Mouse (Mus musculus) heart, adult 11 months (tissue): ENCODE data around the gene D130043K22Rik.
A peak's percentile ranks its signal among the peaks of the same experiment; 100 is the strongest.

Experiments
- DNase-seq: peaks from one replicate; pipeline ENCODE4 v3.0.0; 2022

The D130043K22Rik gene

GRCm38 (mm10) chr13:24832131-24832810, 12.7 kb upstream of the D130043K22Rik start:
- DNase-seq: peak; percentile 64

DNA sequence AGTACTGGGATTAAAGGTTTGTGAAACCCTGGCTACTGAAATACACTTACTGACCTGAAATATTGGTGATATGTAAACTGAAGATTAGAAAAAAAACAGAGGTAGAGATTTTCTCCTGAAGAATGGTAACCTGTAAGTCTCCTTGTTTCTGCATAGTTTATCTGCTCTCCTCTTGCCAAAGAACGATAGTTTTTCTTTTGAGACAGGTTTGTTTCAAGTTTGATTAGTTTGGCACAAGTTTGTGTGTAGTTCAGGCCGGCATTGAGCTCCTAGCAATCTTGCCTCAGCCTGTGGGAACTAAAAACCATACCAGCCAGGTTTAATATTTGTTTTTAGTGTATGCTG, 12.2 kb upstream of the D130043K22Rik start:
- DNase-seq: no peak

DNA sequence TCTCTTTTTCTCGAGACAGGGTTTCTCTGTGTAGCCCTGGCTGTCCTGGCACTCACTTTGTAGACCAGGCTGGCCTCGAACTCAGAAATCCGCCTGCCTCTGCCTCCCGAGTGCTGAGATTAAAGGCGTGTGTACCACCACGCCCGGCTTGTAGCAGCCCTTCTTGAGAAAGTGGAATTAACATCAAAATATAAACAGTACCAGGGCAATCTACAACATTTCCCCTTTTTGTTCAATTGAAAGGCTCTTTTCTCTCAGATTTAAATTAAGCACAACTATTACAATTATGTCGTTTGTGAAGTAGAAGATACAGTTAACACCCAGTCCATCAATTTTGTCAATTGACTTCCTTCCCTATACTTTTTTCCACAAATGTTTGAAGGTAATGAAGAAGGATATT, 7.2 kb upstream of the D130043K22Rik start:
- DNase-seq: peak; percentile 39

GRCm38 (mm10) chr13:24839831-24840230, 5.1 kb upstream of the D130043K22Rik start:
- peak; percentile 8 for DNase-seq

DNA sequence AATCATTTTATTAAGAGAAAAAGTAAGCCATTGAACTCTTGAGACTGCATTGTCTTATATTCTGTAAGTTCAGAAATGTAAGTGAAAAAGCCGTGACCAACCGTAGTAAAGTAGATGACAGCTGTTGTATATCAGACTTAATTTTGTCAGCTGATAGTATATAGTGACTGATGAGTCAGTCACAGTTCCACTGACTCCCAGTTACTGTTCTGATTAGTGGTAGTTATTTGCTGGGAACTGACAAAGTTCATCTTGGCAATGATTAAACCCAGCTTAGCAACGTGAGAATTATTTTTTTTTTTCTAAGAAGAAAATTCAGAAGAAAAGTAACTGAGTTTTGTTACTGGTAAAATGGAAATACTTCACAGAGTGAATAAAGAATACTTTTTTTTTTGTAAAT, 3.2 kb upstream of the D130043K22Rik start:
- peak; percentile 40 for DNase-seq

GRCm38 (mm10) chr13:24849318-24849717, 4.4 kb downstream of the D130043K22Rik start:
- peak; percentile 55 for DNase-seq

GRCm38 (mm10) chr13:24851989-24852388, 7.1 kb downstream of the D130043K22Rik start:
- peak; percentile 55 for DNase-seq

DNA sequence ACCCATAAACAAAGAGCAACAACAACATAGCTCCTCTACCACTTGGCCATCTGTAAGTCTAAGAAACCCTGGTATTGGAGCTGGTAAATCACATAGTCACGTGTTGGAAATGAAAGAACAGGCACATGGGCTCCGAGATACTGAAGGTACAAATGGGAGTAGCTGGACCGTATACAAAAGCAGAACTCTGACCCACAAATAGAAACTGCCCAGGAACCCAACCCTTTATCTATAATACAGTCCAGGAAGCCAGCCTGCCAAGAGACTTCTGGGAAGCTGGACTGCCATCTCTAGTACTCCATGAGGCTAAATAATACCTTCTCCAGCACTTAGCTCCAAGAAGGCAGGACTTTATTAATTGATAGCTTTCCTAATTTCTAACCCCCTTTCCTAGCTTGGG, 7.6 kb downstream of the D130043K22Rik start:
- DNase-seq: peak; percentile 94

DNA sequence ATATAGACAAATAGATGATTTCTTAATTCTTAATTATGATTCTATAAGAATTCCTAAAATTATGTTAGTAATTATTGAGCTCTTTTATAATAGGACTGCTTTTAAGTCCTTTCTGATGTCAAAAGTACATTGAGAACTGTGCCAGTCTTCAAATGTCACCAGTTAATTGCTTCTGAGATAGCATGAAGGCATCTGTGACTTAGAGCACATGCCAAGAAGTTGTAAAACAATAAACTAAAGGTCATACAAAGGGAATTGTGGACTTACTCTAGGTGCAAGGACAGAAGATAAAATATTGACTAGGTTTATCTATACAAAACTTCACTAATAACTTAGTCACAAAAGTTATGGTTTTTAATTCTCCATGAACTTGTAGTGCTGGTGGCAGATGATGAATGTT, 14.2 kb downstream of the D130043K22Rik start:
- DNase-seq: no peak

- peak; percentile 79 for DNase-seq
Observed at GRCm38 (mm10) chr13:24861084-24861483, 16.1 kb downstream of the D130043K22Rik start.

DNA sequence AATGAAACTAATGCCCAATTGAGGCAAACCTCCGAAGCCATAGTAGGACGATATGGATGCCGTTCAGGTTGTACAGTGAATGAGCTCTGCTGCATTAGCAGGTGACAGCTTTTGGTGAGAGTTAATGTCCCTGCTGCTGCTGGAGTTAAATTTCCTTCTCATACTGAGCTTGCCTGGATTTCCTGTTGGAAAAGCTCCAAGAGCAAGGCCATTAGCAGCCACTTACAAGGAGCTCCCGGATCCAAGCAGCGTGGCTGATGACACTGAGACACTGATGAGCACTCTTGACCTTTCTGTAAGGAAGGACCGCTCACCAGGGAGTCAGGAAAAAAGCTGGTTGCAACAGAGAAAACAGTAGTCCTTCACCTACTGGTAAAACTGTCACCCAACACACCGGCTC, 17.1 kb downstream of the D130043K22Rik start:
- peak; percentile 79 for DNase-seq

DNA sequence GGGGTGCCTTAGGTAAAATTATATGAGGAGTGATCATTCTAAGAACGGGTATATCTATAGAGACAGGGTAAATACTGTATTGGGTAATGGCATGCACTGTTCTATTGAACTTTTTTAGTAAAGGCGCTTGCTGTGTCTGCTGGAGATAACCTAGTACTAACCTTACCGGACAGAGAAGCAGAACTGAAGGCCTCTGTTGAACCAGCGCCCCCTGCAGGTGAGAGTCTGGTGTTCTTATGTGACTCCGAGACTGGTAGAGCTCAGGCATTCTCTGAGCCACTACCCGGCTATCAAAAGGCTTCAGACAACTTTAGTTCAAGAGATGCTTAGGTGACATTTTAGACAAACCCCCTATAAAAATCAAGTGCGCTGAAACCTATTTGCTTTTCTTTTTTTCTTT, 17.6 kb downstream of the D130043K22Rik start:
- peak; percentile 80 for DNase-seq

DNA sequence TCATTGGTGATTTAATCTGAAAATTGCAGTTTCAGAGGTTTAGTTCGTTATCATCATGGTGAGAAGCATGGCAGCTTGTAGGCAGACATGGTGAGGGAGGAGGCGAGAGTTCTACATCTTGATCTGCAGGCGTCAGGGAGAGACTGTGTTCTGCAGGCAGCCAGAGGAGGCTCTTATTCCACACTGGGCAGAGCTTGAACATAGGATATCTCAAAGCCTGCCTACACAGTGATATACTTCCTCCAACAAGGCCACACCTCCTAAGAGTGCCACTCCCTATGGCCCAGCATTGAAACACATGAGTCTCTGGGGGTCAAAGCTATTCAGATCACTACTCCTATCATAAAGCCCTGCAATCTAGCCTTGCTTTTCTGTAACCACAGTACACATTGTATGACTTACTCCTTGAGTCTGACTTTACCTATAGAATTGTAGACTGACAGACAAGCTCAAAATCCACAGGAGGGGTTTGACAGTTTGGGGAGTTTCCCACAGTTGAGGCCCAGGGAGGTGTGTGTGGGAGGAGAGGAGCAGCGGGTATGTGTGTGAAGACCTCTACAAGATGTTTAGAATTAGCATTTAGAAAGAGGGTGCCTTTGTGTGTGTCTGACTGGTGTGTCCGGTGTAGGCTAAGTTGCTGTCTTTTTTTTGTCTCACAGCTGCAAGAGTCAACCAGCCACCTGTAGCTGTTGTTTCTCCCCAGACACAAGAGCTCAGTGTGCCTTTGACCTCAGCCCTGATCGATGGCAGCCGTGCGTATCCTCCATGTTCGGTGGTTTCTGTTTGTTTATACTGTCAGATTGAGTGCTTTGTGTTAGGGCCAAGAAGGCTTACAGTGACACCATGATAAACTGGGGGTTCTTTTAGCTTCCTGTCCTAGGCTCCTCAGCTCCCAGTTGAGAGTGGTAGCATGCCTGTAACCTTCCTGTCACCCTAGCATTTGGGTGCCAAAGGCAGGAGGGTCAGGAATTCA, 21.8 kb downstream of the D130043K22Rik start:
- peak; percentile 76 for DNase-seq

DNA sequence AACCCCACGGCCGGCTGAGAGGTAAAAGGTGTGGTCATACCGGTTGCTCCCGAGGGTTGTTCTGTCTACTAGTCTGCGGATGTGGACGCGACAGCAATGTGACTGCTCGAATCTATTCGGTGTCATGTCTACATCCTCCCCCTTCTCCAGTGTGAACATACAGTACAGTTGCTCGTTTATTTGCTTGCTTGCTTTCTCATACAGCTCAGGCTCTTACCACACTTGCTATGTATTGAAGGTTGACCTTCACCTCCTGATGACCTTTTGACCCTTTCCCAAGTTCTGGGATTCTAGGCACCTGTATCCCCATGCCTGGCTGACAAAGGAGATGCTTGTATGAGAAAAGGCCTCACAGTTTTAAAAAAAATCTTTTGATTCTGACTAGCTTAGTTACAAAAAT, 22.9 kb downstream of the D130043K22Rik start:
- peak; percentile 66 for DNase-seq

GRCm38 (mm10) chr13:24868233-24868632, 23.3 kb downstream of the D130043K22Rik start:
- DNase-seq: no peak

GRCm38 (mm10) chr13:24879359-24880040, 34.6 kb downstream of the D130043K22Rik start:
- DNase-seq: peak; percentile 64

- peak; percentile 42 for DNase-seq
Observed at GRCm38 (mm10) chr13:24880208-24880607, 35.3 kb downstream of the D130043K22Rik start.

DNA sequence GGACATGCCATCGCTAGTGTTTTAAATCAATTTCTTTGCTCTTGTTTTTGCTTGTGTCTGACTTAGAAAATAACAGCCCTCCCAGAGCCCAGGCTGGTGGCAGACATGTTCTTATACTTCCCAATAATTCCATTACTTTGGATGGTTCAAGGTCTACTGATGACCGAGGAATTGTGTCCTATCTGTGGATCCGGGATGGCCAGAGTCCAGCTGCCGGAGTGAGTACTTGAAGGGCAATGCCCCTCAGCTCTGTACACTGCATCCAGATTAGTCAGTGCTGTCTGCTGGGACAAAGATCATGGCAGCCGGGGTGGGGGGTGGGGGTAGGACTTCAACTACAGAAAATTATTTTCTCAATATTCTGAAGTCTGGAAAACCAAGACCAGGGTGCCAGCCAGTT, 35.8 kb downstream of the D130043K22Rik start:
- peak; percentile 68 for DNase-seq

GRCm38 (mm10) chr13:24882411-24882810, 37.5 kb downstream of the D130043K22Rik start:
- DNase-seq: peak; percentile 81

DNA sequence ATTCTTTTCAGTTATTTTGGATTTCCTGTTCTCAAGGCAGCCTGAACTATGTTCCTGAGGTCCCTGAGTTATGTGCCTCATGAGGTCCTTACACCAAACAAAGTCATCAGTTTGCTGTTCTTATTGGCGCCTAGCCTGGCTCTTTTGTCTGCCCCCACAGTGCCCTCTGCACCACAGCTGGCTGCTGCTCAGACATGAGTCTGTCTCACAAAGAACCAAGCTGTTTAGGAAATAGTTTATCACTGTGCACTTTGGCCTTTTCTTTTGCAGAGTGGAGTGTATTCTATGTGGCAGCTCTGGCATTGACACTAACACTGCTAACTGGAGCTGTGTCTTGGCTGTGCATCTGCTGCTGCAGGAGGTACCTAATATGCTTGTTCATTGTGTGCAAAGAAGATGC, 44.6 kb downstream of the D130043K22Rik start:
- DNase-seq: no peak

DNA sequence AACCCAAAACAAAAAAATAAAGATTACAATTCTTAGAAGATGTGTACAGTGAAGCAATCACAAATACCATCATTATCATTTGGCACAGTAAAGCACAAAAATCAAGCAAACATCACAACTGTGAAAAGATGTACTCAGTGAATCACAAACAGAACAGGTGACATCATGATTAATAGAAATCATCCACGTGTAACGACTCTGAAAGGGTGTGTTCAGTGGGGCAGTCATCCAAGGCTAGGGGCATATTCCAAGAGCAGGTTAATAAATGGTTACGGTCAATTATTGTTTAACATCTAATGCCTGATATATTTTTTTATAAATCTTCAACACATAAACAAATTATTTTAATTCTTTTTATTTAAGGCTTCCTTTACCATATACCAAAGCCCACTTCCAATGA, 47.6 kb downstream of the D130043K22Rik start:
- DNase-seq: no peak

DNA sequence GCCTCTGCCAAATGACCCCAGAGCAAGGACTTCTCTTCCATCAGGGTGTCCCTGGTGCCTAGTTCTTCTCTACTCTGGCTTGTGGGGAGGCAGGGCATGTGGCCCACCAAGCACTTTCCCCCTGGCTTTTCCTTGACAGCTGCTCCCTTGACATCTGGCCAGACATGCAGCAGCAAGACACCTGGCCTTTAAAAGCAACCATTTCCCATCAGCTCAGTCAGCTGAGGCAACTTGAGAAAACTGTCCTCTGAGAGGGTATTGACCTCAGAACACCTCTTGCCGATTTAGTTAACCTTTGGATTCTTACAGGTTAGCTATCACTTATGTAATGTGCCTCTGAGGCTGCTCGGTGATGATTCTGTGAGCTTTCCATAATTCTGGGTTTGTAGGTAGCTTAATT, 48.9 kb downstream of the D130043K22Rik start:
- no peak for DNase-seq

- DNase-seq: no peak
Observed at GRCm38 (mm10) chr13:24901916-24902315, 57.0 kb downstream of the D130043K22Rik start.
